Mouse (Mus musculus) heart, postnatal 0 days (tissue): ENCODE data around the gene Ralgapb.

Source experiments
- CTCF ChIP-seq: IDR thresholded peaks from 2 replicates; pipeline ENCODE4 v1.5.1; 2016; ENCODE audit warnings: antibody characterized with exemption, control low read depth, low read depth
- EP300 ChIP-seq: IDR thresholded peaks from 2 replicates; pipeline ENCODE4 v1.6.1; 2016; ENCODE audit warnings: antibody characterized with exemption, low read depth

- TF ChIP-seq CTCF (no peak), EP300 (no peak)
These were observed 670 bp downstream of the Ralgapb start for GRCm38 (mm10) chr2:158410022-158411014.
